Mouse (Mus musculus): Measurements from ENCODE around the gene Abl1.

Gene Abl1

GRCm38 (mm10) chr2:31683666-31684065 lies 4.5 kb upstream of the Abl1 start:
- peak; percentile 44 to 80 for DNase-seq (ENCODE audit: inconsistent age in 2 of 2, low spot score in 1 of 2)

GRCm38 (mm10) chr2:31689045-31689444 lies 869 bp downstream of the Abl1 start:
- DNase-seq (ENCODE audit: inconsistent age in 2 of 2, low spot score in 1 of 2), result peak; percentile 32 to 79

GRCm38 (mm10) chr2:31690063-31690462 lies 1.9 kb downstream of the Abl1 start:
- no peak for DNase-seq (ENCODE audit: inconsistent age in 2 of 2, low spot score in 1 of 2)

- DNase-seq (ENCODE audit: inconsistent age in 2 of 2, low spot score in 1 of 2), result no peak
These were observed 10.0 kb downstream of the Abl1 start for GRCm38 (mm10) chr2:31698209-31698608.

GRCm38 (mm10) chr2:31700545-31701446 lies 12.6 kb downstream of the Abl1 start:
- DNase-seq (ENCODE audit: inconsistent age in 2 of 2, low spot score in 1 of 2), result no peak

- no peak for DNase-seq (ENCODE audit: inconsistent age in 2 of 2, low spot score in 1 of 2)
These were observed 15.1 kb downstream of the Abl1 start for GRCm38 (mm10) chr2:31703226-31703625.

- no peak for DNase-seq (ENCODE audit: inconsistent age in 2 of 2, low spot score in 1 of 2)
These were observed 17.7 kb downstream of the Abl1 start for GRCm38 (mm10) chr2:31705914-31706313.

GRCm38 (mm10) chr2:31706531-31706930 lies 18.4 kb downstream of the Abl1 start:
- DNase-seq (ENCODE audit: inconsistent age in 2 of 2, low spot score in 1 of 2), result no peak

- DNase-seq (ENCODE audit: inconsistent age in 2 of 2, low spot score in 1 of 2), result no peak
These were observed 24.5 kb downstream of the Abl1 start for GRCm38 (mm10) chr2:31712716-31713115.

- no peak for DNase-seq (ENCODE audit: inconsistent age in 2 of 2, low spot score in 1 of 2)
These were observed 25.6 kb downstream of the Abl1 start for GRCm38 (mm10) chr2:31713813-31714212.

GRCm38 (mm10) chr2:31714780-31715179 lies 26.6 kb downstream of the Abl1 start:
- DNase-seq (ENCODE audit: inconsistent age in 2 of 2, low spot score in 1 of 2), result peak; percentile 56 to 62

- DNase-seq (ENCODE audit: inconsistent age in 2 of 2, low spot score in 1 of 2), result no peak
These were observed 27.8 kb downstream of the Abl1 start for GRCm38 (mm10) chr2:31715985-31716384.

GRCm38 (mm10) chr2:31719202-31719880 lies 31.2 kb downstream of the Abl1 start:
- no peak for DNase-seq (ENCODE audit: inconsistent age in 2 of 2, low spot score in 1 of 2)

- DNase-seq (ENCODE audit: inconsistent age in 2 of 2, low spot score in 1 of 2), result no peak
These were observed 31.8 kb downstream of the Abl1 start for GRCm38 (mm10) chr2:31719944-31720343.

GRCm38 (mm10) chr2:31720783-31721182 lies 32.6 kb downstream of the Abl1 start:
- peak in 1 of 2 experiments; percentile 66 for DNase-seq (ENCODE audit: inconsistent age in 2 of 2, low spot score in 1 of 2)

- no peak for DNase-seq (ENCODE audit: inconsistent age in 2 of 2, low spot score in 1 of 2)
These were observed 36.7 kb downstream of the Abl1 start for GRCm38 (mm10) chr2:31724730-31725490.

GRCm38 (mm10) chr2:31727576-31728277 lies 39.6 kb downstream of the Abl1 start:
- DNase-seq (ENCODE audit: inconsistent age in 2 of 2, low spot score in 1 of 2), result no peak

GRCm38 (mm10) chr2:31730640-31731039 lies 42.5 kb downstream of the Abl1 start:
- no peak for DNase-seq (ENCODE audit: inconsistent age in 2 of 2, low spot score in 1 of 2)

- DNase-seq (ENCODE audit: inconsistent age in 2 of 2, low spot score in 1 of 2), result no peak
These were observed 44.3 kb downstream of the Abl1 start for GRCm38 (mm10) chr2:31732497-31732896.

- peak in 1 of 2 experiments; percentile 70 for DNase-seq (ENCODE audit: inconsistent age in 2 of 2, low spot score in 1 of 2)
These were observed 45.4 kb downstream of the Abl1 start for GRCm38 (mm10) chr2:31733558-31733957.

GRCm38 (mm10) chr2:31739041-31739440 lies 50.9 kb downstream of the Abl1 start:
- peak in 1 of 2 experiments; percentile 47 for DNase-seq (ENCODE audit: inconsistent age in 2 of 2, low spot score in 1 of 2)

Data from adrenal gland, adult (tissue).